Mouse (Mus musculus) cerebellum, postnatal 36 days (tissue): ENCODE measurements around the gene Mvk.
A peak's percentile ranks its signal among the peaks of the same experiment; 100 is the strongest.

Experiments
- DNase-seq, 2 experiments: peaks; one replicate each; pipeline ENCODE4 v3.0.0; 2021 to 2022; ENCODE audit warnings: mixed read lengths in 2 of 2

Gene Mvk

DNA sequence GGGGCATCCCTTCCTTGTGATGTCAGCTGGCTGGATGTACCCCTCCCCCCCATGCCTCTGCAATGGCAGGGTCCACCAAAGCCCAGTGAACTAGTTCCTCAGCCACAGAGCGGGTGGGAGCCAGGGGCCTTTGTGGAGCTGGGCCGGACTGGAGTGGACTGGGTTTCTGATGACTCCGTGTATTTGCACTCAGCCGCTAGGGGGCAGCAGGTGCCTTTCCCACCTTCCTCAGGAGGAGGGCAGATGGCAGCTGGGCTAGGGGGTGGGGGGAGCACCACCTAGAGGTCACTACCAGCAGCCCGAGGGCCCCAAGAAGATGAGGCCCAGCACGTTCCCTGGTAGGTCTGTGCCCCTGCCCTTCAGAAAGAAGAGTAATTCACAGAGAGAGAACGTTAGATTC is 17.2 kb downstream of the Mvk start:
- peak; percentile 80 to 84 for DNase-seq

DNA sequence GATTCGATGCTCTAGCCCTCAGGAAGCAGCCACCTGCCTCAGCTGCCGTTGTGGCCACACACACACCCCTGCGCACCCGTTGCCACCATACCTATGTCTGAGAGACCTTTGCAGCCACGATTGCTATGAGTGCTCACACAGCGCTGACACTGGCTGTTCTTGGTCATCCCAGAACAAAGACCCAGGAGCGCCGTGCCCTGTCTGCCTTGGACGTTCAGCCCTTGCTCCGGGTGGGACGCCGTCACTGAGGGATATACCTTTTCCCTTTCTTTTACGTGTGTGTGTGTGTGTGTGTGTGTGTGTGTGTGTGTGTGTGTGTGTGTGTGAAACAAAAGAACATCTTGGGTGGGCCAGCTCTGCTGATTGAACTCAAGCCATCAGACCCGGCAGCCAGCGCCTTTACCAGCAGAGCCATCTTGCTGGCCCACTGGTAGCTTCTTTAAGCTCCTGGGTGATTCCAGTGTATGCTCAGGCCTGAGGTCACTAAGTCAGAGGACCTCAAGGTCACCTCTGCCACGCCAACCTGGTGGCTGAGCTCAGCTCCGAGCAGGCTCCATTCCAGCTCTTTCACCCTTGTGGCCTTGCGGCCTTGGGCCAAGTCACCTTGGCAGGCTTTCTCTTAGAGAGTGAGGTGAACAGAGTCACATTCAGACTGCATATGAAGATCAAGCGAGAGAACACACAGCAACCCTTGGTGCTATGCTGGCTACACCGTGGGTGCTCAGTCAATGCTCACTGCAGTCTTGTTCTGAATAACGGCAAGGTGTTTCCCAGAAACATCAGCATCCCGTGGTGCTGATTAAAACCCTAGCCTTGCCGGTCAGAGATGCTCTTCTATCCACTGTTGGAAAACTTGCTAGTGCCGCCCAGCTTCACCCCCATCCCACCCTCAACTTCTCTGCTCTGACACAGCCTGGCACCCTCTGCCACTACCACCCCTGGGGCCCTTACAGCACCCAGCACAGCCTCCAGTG is 18.3 kb downstream of the Mvk start:
- no peak for DNase-seq

DNA sequence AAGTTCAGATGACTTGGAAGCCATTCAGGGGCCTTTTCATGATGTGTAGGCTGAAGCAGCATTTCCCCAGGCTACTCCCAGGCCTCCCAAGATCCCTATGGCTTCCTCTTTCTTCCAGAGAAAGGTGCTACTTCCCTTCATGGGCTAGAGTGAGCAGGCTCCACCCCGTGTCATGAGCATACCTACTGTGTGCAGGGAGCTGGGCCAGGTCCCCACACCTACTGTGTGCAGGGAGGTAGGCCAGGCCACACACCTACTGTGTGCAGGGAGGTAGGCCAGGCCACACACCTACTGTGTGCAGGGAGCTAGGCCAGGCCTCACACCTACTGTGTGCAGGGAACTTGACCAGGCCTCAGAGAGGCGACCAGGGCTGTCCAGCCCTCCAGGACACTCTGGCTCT is 20.5 kb downstream of the Mvk start:
- DNase-seq, result no peak

DNA sequence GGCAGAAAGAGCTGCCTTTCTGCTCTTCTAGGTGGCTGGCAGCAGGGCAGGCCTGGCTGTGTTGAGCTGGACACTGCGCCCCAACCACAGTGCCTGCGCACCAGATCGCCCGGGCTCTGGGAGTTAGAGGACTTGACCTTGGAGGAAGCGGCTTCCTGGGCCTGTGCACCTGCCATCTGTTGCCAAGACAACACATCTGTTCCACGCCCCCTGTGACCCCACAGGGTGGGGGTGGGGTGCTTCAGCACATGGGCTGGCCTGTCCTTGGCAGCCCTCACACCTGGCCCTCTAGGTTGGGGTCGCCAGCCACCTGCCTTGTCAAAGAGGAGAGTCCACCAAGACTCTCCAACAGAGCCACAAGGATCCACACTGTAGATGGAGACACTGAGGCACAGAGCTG is 21.6 kb downstream of the Mvk start:
- no peak for DNase-seq

DNA sequence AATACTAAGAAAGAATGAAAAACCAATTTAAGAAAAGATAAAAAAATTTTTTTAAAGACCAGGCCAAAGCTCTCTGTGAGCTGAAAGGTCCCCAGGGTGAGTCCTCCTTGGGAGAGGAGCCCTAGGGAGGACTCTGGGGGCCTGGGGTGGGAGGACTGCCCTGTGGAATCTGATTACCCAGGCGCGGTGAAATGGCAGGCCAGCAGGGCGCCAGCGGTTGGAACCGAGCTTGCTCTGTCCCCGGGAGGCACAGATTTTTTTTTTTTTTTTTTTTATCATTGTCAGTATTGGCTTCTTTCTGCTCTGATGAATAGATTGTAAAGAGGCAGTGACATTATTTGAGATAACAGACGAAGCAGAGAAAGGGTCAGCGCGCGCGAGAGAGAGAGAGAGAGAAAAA is 22.9 kb downstream of the Mvk start:
- no peak for DNase-seq

DNA sequence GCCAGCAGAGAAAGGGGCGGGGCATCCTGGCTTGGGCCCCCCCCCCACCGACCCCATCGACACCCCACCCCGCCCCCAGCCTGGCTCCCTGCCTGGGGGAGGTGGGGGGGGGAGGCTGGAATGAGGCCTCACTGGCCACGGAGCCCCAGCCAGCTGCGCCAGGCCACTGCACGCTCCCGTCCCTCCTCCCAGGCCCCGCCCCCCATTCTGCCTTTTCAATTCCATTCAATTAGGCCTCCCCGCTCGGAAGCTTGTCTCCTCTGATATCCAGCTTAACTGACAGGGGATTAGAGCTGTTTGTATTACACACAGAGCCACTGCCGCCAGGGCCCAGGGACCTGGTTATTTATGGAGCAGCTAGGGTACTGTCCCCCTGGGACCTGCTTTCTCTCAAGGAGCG is 23.4 kb downstream of the Mvk start:
- DNase-seq, result peak in 1 of 2 experiments; percentile 45

DNA sequence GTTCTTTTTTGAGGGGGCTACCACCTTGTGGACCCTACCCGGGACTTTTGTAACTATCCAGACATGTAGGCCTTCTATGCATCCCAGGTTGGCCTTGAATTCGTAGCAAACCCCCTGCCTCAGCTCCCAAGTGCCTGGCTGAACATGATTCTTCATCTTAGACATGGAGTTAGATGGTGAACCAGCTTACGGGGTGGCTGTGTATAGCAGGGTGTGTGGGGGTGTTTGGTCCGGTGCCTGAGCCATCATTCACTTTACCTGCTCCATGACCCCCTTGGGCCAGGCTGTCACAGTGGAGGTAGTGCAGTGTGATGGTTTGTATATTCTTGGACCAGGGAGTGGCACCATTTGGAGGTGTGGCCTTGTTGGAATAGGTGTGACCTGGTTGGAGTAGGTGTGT is 23.9 kb downstream of the Mvk start:
- no peak for DNase-seq

DNA sequence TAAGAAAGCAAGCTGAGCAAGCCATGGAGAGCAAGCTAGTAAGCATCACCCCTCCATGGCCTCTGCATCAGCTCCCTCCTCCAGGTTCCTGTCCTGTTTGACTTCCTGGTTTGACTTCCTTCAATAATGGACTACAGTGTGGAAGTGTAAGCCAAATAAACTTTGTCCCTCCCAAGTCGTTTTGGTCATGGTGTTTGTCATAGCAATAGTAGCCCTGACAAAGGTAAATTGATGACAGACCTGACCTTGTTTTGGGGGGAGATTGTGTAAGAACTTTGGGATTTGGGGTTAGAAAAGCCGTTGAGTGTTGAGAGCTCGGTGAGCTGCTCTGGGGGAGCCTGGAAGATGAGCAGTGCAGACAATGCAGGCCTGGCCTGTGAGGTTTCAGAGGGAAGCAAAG is 26.3 kb downstream of the Mvk start:
- DNase-seq, result no peak

DNA sequence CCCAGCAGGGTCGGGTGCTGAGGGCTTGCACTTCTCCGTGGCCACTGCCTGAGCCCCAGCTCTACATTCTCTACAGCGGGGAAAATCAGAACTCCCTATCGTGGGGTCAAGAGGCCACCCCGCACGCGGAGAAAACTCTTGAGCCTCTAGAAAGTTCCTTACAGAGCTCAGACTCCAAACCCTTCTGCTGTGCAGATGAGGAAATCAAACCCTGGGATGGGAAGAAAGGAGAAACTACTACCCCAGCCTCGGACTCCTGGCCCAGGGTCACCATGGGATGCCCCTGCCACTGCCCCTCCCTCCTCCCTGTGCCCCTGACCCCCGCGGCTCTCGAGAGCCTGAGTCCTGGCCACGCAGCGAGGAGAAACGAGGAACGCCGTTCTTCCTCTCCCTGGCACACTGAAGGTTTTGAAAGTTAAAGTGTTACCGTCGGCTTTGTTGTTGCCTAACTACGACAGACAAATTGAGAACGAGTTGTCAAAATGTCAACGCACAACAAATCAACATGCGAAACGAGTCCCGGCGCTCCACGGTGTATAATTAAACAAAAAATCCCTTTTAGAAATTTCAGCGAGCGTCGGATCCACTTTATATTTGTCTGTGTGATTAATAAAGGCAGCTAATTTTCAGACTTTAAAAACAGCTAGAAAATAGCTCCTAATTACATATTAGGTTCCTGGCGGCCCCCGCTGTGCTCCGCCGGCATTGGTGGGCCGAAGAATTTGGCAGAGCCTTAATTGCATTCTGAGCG is 30.8 kb downstream of the Mvk start:
- DNase-seq, result no peak

DNA sequence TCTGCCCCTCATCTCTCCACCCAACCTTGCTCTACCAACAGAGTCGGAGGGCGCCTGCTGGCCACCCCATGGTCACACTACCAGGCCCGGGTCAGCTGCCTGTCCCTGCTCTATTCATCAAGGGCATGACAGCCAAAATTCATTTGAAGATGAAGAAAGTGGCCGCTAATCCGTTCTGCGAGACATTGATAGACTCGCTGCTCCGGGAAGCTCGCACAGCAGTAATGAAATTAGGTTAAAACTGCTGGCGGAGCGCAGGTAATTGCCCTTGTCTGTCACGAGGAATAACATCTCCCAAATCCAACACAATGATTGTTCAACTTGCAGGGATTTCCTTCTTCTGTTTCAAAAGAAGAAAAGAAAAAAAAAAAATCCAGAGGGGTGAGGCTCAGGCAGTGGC is 34.2 kb downstream of the Mvk start:
- no peak for DNase-seq

DNA sequence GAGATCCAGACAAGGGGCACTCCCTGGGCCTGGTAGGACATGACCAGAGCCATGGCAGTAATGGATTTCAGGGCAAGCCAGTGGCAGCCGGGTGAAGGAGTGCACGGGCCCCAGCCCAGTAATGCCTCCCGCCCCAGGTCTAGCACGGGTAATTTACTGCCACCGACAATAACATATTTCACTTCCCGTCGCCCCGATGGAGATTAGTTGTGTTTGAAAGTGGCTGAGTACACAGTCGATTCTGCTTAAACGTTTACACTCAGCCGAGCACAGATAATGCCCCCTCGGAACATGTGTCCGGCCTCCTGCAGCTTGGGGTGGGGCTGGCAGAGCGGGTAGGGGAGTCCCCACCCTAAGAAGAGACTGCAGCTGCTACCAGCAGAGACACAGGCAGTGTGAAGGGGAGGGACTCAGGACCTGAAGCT is 38.5 kb downstream of the Mvk start:
- no peak for DNase-seq

DNA sequence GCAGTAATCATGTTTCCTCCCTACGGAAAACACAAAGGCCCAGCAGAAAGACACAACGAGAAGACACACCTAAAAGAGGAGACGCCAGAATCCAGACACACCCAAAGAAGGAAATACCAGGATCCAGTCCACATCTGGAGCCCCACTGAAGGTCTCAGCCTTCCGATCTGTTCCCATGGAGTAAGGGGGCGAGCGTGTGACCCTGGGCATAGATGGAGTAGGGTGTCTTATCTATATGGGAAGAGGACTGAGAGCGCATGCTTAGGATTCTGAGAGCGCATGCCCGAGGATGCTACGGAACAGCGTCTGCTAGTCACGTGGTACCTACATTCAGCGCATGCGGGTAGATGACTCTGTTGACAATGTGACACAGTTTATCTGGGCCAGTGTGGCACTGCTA is 41.6 kb downstream of the Mvk start:
- no peak for DNase-seq

DNA sequence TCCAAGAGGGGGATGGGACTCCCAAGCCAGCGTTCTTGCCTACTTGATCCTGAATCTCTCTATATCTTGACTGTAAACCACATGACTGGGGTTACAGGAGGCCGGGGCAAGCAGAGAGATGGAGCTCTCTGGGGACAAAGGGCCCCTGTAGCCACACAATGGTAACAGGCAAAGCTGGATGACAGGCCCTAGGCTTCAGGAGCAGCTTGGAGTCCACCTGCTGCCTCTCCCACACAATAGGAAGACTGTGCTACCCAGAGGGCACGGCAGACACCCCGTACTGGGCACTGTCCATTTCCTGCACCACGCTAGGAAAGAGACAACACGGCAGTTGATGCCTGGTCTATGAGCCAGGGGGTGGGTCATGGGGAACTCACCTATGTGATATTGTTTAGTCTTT is 45.5 kb downstream of the Mvk start:
- DNase-seq, result no peak

DNA sequence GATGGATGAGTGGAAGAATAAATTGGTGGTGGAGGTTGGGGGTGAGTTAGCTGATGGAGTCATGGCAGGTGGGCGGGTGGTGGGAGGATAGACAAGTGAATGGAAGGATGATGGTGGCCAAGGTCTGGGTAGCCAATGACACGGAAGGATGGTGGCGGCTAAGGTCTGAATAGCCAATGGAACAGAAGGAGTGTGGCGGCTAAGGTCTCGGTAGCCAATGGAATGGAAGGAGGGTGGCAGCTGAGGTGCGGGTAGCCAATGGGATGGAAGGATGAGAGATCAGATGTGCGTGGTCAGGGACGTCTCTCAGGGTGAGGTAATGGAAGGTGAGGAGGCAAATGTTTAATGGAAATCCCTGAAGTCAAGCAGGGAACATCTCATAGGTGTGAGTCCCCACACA is 46.2 kb downstream of the Mvk start:
- no peak for DNase-seq

DNA sequence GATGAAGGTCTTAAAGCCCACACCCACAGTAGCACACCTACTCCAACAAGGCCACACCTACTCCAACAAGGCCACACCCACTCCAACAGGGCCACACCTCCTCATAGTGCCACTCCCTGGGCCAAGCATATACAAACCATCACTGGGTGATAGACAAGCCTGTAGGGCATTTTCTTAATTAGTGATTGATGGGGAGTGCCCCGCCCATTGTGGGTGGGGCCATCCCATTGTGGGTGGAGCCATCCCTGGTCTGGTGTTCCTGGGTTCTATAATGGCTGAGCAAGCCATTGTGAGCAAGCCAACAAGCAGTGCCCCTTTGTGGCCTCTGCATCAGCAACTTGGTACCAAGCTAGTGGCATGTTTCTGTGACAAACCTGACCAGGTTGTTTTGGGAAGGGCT is 50.7 kb downstream of the Mvk start:
- no peak for DNase-seq

DNA sequence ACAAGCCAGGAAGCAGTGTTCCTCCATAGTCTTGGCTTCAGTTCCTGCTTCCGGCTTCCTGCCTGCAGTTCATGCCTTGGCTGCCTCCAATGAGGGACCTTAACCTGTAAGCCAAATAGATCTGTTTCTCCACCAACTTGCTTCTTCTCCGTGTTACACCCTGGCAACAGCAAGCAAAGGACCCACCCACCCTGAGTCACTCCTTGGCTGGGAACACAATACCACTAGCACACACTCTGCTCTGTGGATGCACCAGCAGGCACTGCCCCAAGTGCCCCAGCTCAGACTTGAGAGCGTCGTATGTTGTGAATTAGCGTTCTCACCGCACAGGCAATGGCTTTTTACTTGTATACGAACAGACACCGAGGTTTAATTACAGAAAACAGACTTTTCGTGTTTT is 57.2 kb downstream of the Mvk start:
- no peak for DNase-seq

DNA sequence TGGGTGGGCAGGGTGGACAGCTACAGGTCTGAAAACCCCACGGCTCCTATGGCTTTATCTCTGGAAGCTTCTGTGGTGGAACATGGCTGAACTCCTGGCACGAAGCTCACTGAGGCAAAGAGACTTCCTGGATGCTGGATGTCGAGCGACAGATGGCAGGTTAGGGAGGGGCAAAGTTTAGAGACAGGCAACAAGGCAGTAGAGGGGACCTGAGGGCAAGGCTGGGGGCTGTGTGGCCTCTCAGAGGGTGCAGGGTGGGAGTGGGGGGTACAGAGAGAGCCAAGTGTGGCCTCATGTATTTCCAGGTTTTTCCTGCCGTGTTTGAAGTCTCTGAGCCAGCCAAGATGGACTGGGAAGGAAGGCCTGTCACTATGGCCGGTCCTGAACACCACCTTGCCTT is 60.8 kb downstream of the Mvk start:
- no peak for DNase-seq

DNA sequence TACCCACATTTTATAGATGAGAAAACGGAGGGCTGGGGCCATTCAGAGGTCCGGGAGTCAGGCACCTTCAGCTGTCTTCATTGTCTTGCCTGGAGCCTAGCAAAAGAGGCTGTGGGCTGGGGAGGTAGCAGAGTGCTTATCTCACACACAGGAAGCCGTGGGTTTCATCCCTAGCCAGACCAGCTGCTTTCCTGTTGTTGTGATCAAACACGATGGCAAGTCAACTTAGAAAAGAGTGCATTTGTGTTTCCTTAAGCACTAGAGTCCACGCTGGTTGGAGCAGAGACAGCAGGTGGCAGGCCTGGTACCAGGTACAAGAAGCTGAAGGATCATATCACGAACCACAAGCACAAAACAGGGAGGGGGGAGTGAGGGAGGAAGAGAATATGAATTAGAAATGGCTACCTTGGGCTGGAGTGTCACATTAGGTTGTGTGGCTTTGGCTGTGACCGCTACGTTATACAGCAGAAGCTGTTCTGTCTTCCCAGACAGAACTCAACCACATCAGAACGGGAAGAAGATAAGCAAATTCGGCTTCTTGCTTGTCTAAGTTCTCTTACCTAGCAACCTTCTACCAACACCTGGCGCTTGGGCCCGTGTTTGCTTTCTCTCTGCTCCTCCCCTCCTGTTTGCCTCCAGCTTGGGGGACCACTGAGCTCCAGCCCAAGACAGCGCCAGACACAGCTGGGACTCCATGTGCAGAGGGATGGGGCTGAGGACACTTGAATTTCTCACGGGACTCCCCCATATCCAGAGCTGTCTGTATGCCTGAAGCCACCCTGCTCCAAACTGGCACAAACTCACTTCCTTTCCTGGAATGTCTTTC is 61.4 kb downstream of the Mvk start:
- no peak for DNase-seq

DNA sequence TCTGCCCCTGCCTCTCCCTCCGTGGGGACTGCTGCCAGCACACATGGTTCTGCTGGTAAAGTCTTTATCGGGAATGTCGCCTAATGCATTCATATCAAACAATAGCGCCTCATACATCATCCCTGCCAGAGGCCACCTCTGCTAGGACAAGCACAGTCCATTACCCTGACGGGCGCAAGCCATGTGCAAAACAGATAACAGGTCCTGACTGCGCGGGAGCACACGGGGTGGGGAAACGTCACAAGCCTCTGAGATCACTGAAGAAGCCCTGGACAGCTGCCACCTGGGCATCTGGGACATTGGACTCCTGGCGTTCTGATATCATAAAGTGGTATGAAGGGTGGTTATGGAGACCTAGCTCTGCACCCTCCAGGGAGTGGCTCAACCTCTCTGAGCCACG is 63.3 kb downstream of the Mvk start:
- peak; percentile 19 to 25 for DNase-seq

DNA sequence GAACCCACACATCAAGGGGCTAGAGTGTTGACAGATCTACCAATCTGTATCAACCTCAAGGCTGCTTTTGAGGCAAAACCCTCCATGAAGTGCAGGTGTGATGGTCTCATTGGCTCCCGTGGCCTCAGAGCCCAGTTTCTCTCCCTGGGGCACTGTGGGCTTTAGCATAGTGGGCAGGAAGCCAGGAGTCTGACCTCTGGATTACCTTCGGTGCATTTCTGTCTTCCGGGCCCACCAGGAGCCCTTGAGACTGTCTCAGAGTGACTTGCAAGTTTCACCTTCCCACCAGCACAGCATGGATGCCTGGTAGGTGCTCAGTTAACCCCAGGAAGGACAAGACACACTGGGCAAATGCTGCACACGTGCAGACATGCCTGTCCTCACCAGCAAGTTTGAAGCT is 63.9 kb downstream of the Mvk start:
- DNase-seq, result peak in 1 of 2 experiments; percentile 4

DNA sequence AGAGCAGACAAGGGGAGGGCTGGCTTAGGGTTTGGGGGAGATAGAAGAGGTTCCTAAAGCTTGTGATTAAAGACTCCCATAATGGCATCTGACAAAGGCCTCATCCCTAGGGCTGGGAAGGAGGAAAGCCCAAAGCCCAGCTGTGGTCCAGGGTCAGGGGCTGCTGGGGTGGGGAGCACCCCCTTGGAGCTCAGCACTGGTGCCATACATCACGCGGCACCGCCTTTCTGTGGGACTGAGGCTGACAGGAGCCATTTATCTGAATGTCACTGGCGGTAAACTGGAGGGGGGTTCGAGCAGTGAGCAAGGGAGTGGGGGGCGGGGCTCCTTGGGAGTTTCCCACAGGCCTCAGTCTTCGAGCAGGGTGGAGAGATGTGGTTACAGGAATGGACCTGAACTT is 65.4 kb downstream of the Mvk start:
- no peak for DNase-seq
